Mouse (Mus musculus) heart, embryonic 15.5 days (tissue): ENCODE measurements at regions not wholly inside any gene's neighbourhood (a gene's known extent, or its start where the extent isn't known, plus 50 kb on each side); places are given as distances from the start of the nearest gene placed in this dataset.
A peak's percentile ranks its signal among the peaks of the same experiment; 100 is the strongest.

Source experiments
- ATAC-seq: fragments of 200-750 bp; cut with Nextera tagmentation; replicated peaks from 2 replicates; pipeline ENCODE4 v1.8.0; 2017; ENCODE audit warnings: low read depth, moderate TSS enrichment; ENCODE audit not compliant: insufficient number of reproducible peaks, insufficient read depth, low FRiP score
- H3K27ac ChIP-seq: fragments of 300-500 bp; sonication (generic); 2 replicates; pipeline ENCODE4 v1.5.1; 2015; ENCODE audit warnings: mild to moderate bottlenecking, inconsistent platforms
- H3K27me3 ChIP-seq: fragments of 300-500 bp; sonication (generic); 2 replicates; pipeline ENCODE4 v1.6.1; 2015; ENCODE audit warnings: inconsistent platforms
- H3K36me3 ChIP-seq: fragments of 300-500 bp; sonication (generic); 2 replicates; pipeline ENCODE4 v1.6.1; 2015; ENCODE audit warnings: mild to moderate bottlenecking, inconsistent platforms
- H3K4me1 ChIP-seq: fragments of 300-500 bp; sonication (generic); replicated peaks from 2 replicates; pipeline ENCODE4 v1.6.1; 2015; ENCODE audit warnings: inconsistent platforms
- H3K4me2 ChIP-seq: fragments of 300-500 bp; sonication (generic); 2 replicates; pipeline ENCODE4 v1.6.1; 2015; ENCODE audit warnings: inconsistent platforms, mild to moderate bottlenecking, moderate library complexity
- H3K4me3 ChIP-seq: fragments of 300-500 bp; sonication (generic); 2 replicates; pipeline ENCODE4 v1.5.1; 2015; ENCODE audit warnings: mild to moderate bottlenecking, inconsistent platforms
- H3K9ac ChIP-seq: fragments of 300-500 bp; sonication (generic); 2 replicates; pipeline ENCODE4 v1.6.1; 2015; ENCODE audit warnings: mild to moderate bottlenecking, inconsistent platforms
- H3K9me3 ChIP-seq: fragments of 300-500 bp; sonication (generic); replicated peaks from 2 replicates; pipeline ENCODE4 v1.6.1; 2016; ENCODE audit warnings: inconsistent platforms
- WGBS: fragments of 180-500 bp; shearing (Covaris S2); methylation state at CpG from one replicate; pipeline ENCODE4 v1.1.7; 2015; ENCODE audit warnings: mixed read lengths; 5-methylcytosine and 5-hydroxymethylcytosine counted together

DNA sequence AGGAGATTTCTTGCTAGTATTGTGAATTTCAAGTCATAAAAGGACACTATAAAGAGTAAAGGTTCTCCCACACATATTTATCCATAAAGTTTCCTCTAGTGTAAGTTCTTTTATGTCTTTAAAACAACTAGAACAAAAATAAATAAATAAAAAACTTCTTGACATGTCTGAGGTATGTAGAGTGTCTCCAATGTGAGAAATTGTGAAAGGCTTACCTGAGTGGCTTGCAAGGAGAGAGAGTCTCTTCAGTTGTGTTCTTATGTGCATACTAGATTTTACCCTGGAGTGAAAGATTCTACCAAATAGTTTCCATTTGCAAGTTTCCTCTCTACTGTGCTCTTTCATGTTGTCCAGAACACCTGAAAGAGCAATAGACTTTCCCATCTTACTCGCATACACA is 276.8 kb downstream of the Ankrd50 start:
- Histone ChIP-seq H3K4me3 (no peak overlapping the region), H3K4me2 (no peak overlapping the region), H3K27me3 (no peaks in the 10 kb centered on the region), H3K36me3 (no peaks in the 10 kb centered on the region), H3K9ac (no peak overlapping the region), H3K4me1 (no peaks in the 10 kb centered on the region), H3K27ac (no peak overlapping the region), H3K9me3 (no peaks in the 10 kb centered on the region)
- ATAC-seq, result no peak
- 87% methylated on average over 1 of the region's 1 CpGs for WGBS

DNA sequence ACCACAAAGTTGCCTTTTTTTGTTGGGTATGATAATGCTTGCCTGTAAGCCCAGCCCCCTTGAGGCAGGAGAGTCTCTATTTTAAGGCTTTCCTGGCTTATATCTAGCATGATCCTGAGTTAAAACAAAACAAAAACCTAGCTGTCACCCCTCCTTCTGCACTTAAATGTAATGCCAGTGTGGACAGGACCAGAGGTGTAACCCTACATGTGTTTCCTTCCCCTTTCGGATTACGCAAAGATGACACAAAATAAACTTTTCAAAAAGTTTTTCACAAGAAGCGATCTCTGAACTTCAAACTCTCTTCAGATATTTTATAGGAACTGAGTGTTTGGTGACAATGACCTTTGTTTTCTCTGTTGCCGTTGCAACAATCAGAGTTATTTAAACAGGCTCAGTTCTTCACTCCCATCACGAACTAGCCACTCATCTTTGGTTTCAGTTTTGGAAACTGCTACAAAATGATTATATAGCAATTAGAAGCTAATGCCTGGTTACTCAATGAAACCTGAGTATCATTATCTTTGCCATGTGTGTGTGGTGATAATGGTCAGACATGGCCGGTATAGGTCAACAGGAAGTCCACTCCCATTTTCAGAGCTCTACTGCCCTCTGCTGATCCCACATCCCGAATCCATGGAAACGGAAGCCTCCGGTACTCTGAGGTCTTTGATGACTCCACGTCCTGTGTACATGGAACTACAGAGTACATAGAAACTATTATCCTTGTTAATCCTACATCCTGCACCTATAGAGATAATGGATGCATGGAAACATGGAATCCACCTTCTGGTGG is 282.6 kb downstream of the Ankrd50 start:
- Histone ChIP-seq H3K4me2 (no peak overlapping the region), H3K4me3 (peak overlapping the region; percentile 16; the same call in 1 of the 2 replicates)
- 54% methylated on average over 10 of the region's 10 CpGs for WGBS

DNA sequence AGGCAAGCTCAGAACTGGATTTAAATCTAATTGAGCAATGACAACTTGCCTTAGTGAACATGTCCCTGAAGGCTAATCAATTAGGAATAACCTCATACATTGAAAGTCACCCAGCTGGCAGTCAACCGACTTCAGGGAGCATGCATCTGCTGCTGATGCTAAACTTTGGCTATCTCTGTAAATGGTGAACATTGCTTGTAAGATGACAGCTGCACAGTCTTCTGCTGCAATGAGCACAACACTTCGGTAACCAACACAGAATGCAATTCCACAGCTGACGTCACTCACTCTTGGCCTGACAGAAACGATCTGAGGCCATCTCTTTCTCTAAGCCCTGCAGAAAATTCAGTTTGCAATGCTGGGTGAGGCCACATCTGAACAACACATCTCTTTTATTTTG is 290.6 kb downstream of the Ankrd50 start:
- H3K9me3 ChIP-seq, result no peaks in the 10 kb centered on the region
- ATAC-seq, result no peak
- H3K4me3 ChIP-seq, result no peak overlapping the region
- H3K27ac ChIP-seq, result no peak overlapping the region
- WGBS, result 69% methylated on average over 4 of the region's 4 CpGs
- no peak overlapping the region for H3K9ac ChIP-seq
- H3K27me3 ChIP-seq, result no peaks in the 10 kb centered on the region
- H3K36me3 ChIP-seq, result no peaks in the 10 kb centered on the region
- no peaks in the 10 kb centered on the region for H3K4me1 ChIP-seq
- no peak overlapping the region for H3K4me2 ChIP-seq

More for the DNA sequence above, 282.6 kb downstream of the Ankrd50 start:
- no peak for ATAC-seq
- Histone ChIP-seq H3K9me3 (no peaks in the 10 kb centered on the region), H3K27me3 (no peaks in the 10 kb centered on the region), H3K27ac (no peak overlapping the region), H3K4me1 (no peaks in the 10 kb centered on the region), H3K9ac (no peak overlapping the region), H3K36me3 (no peaks in the 10 kb centered on the region)

- Histone ChIP-seq H3K4me2 (no peak overlapping the region), H3K4me3 (no peak overlapping the region), H3K36me3 (no peaks in the 10 kb centered on the region), H3K9ac (no peak overlapping the region), H3K27ac (no peak overlapping the region), H3K4me1 (no peaks in the 10 kb centered on the region), H3K9me3 (no peaks in the 10 kb centered on the region), H3K27me3 (no peaks in the 10 kb centered on the region)
- ATAC-seq, result no peak
- 74% methylated on average over 3 of the region's 3 CpGs for WGBS
Measured at GRCm38 (mm10) chr3:38187406-38187896, 297.2 kb downstream of the Ankrd50 start.

DNA sequence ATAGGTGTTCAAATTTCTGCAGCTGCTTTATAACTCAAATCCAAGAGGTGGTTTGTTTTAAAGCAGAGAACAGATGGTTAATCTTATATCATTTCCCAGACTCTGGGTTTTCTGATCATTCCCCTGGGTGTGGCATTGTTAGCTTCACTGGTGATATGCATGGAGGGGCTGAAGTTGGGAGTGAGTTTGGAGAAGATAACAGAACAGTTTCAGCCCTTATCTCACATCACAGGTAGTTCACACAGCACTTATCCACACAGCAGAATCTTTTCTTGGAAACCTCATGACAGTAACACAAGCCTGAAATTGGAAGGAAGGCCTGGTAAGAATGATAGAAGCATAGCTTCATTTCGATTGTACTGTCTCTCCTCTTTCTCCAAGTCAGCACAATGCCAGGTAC is 298.1 kb downstream of the Ankrd50 start:
- ATAC-seq, result no peak

GRCm38 (mm10) chr3:38178295-38178694 is 306.3 kb downstream of the Ankrd50 start:
- no peaks in the 10 kb centered on the region for H3K4me1 ChIP-seq
- H3K27me3 ChIP-seq, result no peaks in the 10 kb centered on the region
- no peaks in the 10 kb centered on the region for H3K36me3 ChIP-seq
- H3K27ac ChIP-seq, result no peak overlapping the region
- H3K9me3 ChIP-seq, result no peaks in the 10 kb centered on the region
- H3K9ac ChIP-seq, result no peak overlapping the region
- no peak overlapping the region for H3K4me2 ChIP-seq
- H3K4me3 ChIP-seq, result no peak overlapping the region
- no peak for ATAC-seq

More for the DNA sequence above, 298.1 kb downstream of the Ankrd50 start:
- Histone ChIP-seq H3K4me1 (no peaks in the 10 kb centered on the region), H3K27me3 (no peaks in the 10 kb centered on the region), H3K4me2 (no peak overlapping the region), H3K4me3 (no peak overlapping the region), H3K9ac (no peak overlapping the region), H3K9me3 (no peaks in the 10 kb centered on the region), H3K36me3 (no peaks in the 10 kb centered on the region), H3K27ac (no peak overlapping the region)
- WGBS, result 75% methylated on average over 1 of the region's 1 CpGs

DNA sequence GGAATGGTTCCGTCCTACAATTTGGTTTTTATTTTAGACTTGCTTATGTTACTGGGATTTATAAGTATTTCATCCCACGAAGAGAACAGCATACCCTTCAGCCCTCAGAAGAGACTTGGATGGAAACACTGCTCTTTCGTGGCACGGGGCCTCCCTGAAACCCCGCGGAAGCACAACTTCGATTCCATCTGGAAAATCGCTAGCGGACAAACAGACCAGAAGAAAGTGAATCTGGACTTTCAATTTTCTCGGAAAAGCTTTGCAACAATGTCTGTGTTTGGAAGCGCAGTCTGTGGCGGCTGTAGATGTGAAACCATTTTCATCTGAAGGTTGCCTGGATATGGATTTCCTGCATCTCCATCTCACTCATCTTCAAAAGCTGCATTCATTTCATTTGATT is 308.7 kb downstream of the Ankrd50 start:
- 81% methylated on average over 12 of the region's 12 CpGs for WGBS
- no peak overlapping the region for H3K27ac ChIP-seq
- no peak overlapping the region for H3K9ac ChIP-seq
- no peak overlapping the region for H3K4me2 ChIP-seq
- ATAC-seq, result no peak
- no peaks in the 10 kb centered on the region for H3K36me3 ChIP-seq
- H3K4me1 ChIP-seq, result no peaks in the 10 kb centered on the region
- H3K9me3 ChIP-seq, result no peaks in the 10 kb centered on the region
- H3K27me3 ChIP-seq, result no peaks in the 10 kb centered on the region
- H3K4me3 ChIP-seq, result no peak overlapping the region

GRCm38 (mm10) chr3:38174735-38175280 is 309.8 kb downstream of the Ankrd50 start:
- 64% methylated on average over 8 of the region's 8 CpGs for WGBS
- Histone ChIP-seq H3K27me3 (no peaks in the 10 kb centered on the region), H3K9me3 (no peaks in the 10 kb centered on the region), H3K4me2 (no peak overlapping the region), H3K4me1 (no peaks in the 10 kb centered on the region), H3K27ac (no peak overlapping the region), H3K9ac (no peak overlapping the region), H3K36me3 (no peaks in the 10 kb centered on the region), H3K4me3 (no peak overlapping the region)
- ATAC-seq, result no peak

DNA sequence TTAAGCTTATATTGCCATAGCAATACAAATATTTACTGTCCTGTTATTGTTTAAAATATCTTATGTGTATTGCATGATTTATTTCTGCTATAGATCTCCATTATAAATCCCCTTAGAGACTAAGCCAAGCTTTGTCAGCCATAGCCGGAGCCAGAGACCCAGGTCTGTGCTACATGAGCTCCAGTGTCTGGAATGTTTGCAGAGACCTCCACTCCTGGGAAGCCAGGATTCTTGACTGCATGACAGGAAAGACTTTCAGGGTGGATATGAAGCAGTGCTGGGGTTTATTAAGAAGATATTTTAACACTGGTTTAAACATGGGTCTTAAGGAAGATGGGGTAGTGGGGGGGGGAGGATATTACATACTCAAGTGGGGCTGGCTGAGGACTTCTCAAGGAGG is 332.2 kb downstream of the Ankrd50 start:
- Histone ChIP-seq H3K9me3 (no peaks in the 10 kb centered on the region), H3K9ac (no peak overlapping the region), H3K4me1 (no peaks in the 10 kb centered on the region), H3K36me3 (no peaks in the 10 kb centered on the region), H3K4me3 (no peak overlapping the region), H3K4me2 (no peak overlapping the region), H3K27ac (no peak overlapping the region), H3K27me3 (no peaks in the 10 kb centered on the region)
- no peak for ATAC-seq
- 56% methylated on average over 1 of the region's 1 CpGs for WGBS

DNA sequence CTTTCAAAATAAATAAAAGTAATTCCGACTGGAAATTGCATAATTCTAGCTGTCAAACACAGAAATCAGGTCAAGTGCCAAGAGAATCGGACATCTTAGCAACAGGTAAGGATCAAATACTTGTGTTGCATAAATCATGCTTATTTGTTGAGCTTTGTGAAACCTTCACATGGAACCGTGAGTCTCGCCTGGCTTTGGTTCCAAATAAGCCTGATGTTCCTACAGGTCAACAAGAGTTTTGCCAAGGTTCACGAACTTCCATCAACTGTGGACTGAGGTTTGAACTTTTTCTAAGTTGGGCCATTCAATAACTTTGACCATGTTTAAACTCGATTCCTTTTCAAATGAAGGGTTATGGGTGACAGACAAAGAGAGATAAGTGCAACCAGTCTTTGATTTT is 332.8 kb downstream of the Ankrd50 start:
- WGBS, result 73% methylated on average over 6 of the region's 6 CpGs
- no peaks in the 10 kb centered on the region for H3K9me3 ChIP-seq
- H3K36me3 ChIP-seq, result no peaks in the 10 kb centered on the region
- ATAC-seq, result no peak
- no peak overlapping the region for H3K27ac ChIP-seq
- H3K9ac ChIP-seq, result no peak overlapping the region
- H3K4me2 ChIP-seq, result no peak overlapping the region
- no peak overlapping the region for H3K4me3 ChIP-seq
- no peaks in the 10 kb centered on the region for H3K27me3 ChIP-seq
- no peaks in the 10 kb centered on the region for H3K4me1 ChIP-seq

- Histone ChIP-seq H3K36me3 (no peaks in the 10 kb centered on the region), H3K9me3 (no peaks in the 10 kb centered on the region), H3K27ac (no peak overlapping the region), H3K4me2 (no peak overlapping the region), H3K27me3 (no peaks in the 10 kb centered on the region), H3K4me3 (no peak overlapping the region), H3K4me1 (peaks cover 16% of the 10 kb centered on the region), H3K9ac (no peak overlapping the region)
- 90% methylated on average over 2 of the region's 2 CpGs for WGBS
- ATAC-seq, result no peak
Measured at GRCm38 (mm10) chr3:38146663-38147062, 338.0 kb downstream of the Ankrd50 start.

- Histone ChIP-seq H3K4me2 (no peak overlapping the region), H3K27me3 (no peaks in the 10 kb centered on the region), H3K4me3 (no peak overlapping the region), H3K9me3 (no peaks in the 10 kb centered on the region), H3K9ac (no peak overlapping the region), H3K27ac (0 out of 2 replicates have a peak overlapping the region, but pooled peaks have one; percentile 25), H3K36me3 (no peaks in the 10 kb centered on the region), H3K4me1 (peaks cover 16% of the 10 kb centered on the region)
- 58% methylated on average over 2 of the region's 2 CpGs for WGBS
- no peak; the same call in 1 of the 2 replicates for ATAC-seq
Measured at GRCm38 (mm10) chr3:38145444-38145843, 339.2 kb downstream of the Ankrd50 start.
